In genomic region chr9:62521541-62521940, GRCm38 (mm10) we compare ENCODE assay signal across 8 mouse cellular contexts. TPM values are rescaled to one million over a fixed set of nuclear protein-coding genes. Genes with fewer than 3 reads are reported as not detected.
DNase-seq lines count a peak whose midpoint lies in the region; ATAC-seq and TF ChIP-seq lines count a peak whose summit lies in the region.

No protein-coding gene starts in this region.

- WGBS in forebrain, embryonic 16.5 days = 47% methylated on average over 9 of the region's 9 CpGs
- WGBS in hindbrain, postnatal 0 days = 45% methylated on average over 9 of the region's 9 CpGs
- 33% methylated on average over 9 of the region's 9 CpGs for WGBS in midbrain, embryonic 12.5 days

- H3K9me3 ChIP-seq in forebrain, embryonic 16.5 days (ENCODE audit: control insufficient read depth, low read length) = no peaks in the 10 kb centered on the region
- H3K9me3 ChIP-seq in hindbrain, postnatal 0 days (ENCODE audit: low read length) = no peaks in the 10 kb centered on the region
- H3K9me3 ChIP-seq in midbrain, embryonic 12.5 days = no peaks in the 10 kb centered on the region

- H3K4me1 ChIP-seq in forebrain, embryonic 16.5 days (replicated peaks; ENCODE audit: control insufficient read depth, insufficient read depth, low read length) = peaks cover 74% of the 10 kb centered on the region
- H3K4me1 ChIP-seq in hindbrain, postnatal 0 days (ENCODE audit: insufficient read depth, low read length) = peaks cover 66% of the 10 kb centered on the region
- peaks cover 83% of the 10 kb centered on the region for H3K4me1 ChIP-seq in midbrain, embryonic 12.5 days

- no peak overlapping the region for H3K4me3 ChIP-seq in forebrain, embryonic 16.5 days (replicated peaks; ENCODE audit: low read length)
- no peak overlapping the region for H3K4me3 ChIP-seq in hindbrain, postnatal 0 days (ENCODE audit: low read length)
- no peak overlapping the region for H3K4me3 ChIP-seq in midbrain, embryonic 12.5 days

- H3K9ac ChIP-seq in forebrain, embryonic 16.5 days (replicated peaks; ENCODE audit: low read depth, low read length) = 0 out of 2 replicates have a peak overlapping the region, but pooled peaks have one; percentile 6
- H3K9ac ChIP-seq in hindbrain, postnatal 0 days (replicated peaks; ENCODE audit: low read length) = no peak overlapping the region; the same call in 1 of the 2 replicates
- H3K9ac ChIP-seq in midbrain, embryonic 12.5 days (replicated peaks) = no peak overlapping the region

- no peak for TF ChIP-seq CTCF in hindbrain, postnatal 0 days (IDR thresholded peaks at IDR 0.05; ENCODE audit: low read depth)

- peak overlapping the region; percentile 21 for H3K27ac ChIP-seq in forebrain, embryonic 16.5 days (ENCODE audit: low read length)
- peak overlapping the region; percentile 70 for H3K27ac ChIP-seq in hindbrain, postnatal 0 days
- peak overlapping the region; percentile 32 for H3K27ac ChIP-seq in midbrain, embryonic 12.5 days (replicated peaks)

- no peak overlapping the region for H3K4me2 ChIP-seq in forebrain, embryonic 16.5 days (ENCODE audit: low read length)
- 0 out of 2 replicates have a peak overlapping the region, but pooled peaks have one; percentile 2 for H3K4me2 ChIP-seq in hindbrain, postnatal 0 days (ENCODE audit: low read depth, low read length)
- H3K4me2 ChIP-seq in midbrain, embryonic 12.5 days (replicated peaks) = no peak overlapping the region

- no peaks in the 10 kb centered on the region for H3K36me3 ChIP-seq in forebrain, embryonic 16.5 days (ENCODE audit: control insufficient read depth, insufficient read depth)
- H3K36me3 ChIP-seq in hindbrain, postnatal 0 days (ENCODE audit: insufficient read depth, low read length) = no peaks in the 10 kb centered on the region
- no peaks in the 10 kb centered on the region for H3K36me3 ChIP-seq in midbrain, embryonic 12.5 days

- peak; percentile 97 for DNase-seq in heart, adult 11 months
- no peak for DNase-seq in heart, postnatal 25 days (ENCODE audit: low spot score)
- DNase-seq in hindbrain, postnatal 0 days (ENCODE audit: low spot score) = no peak
- no peak for DNase-seq in spleen, adult 12 weeks (ENCODE audit: low spot score)
- no peak for DNase-seq in natural killer cell, adult 2 months (ENCODE audit: low spot score in 2 of 2)
- no peak for DNase-seq in layer of hippocampus, postnatal 25 days (ENCODE audit: extremely low spot score in 1 of 2, low spot score in 1 of 2)

- H3K27me3 ChIP-seq in forebrain, embryonic 16.5 days (replicated peaks; ENCODE audit: control insufficient read depth, insufficient read depth, low read length) = no peaks in the 10 kb centered on the region
- no peaks in the 10 kb centered on the region for H3K27me3 ChIP-seq in hindbrain, postnatal 0 days (ENCODE audit: insufficient read depth, low read length)
- H3K27me3 ChIP-seq in midbrain, embryonic 12.5 days = peaks cover 18% of the 10 kb centered on the region

- ATAC-seq in forebrain, embryonic 16.5 days = no peak
- no peak; the same call in 1 of the 2 replicates for ATAC-seq in hindbrain, postnatal 0 days
- ATAC-seq in midbrain, embryonic 12.5 days (ENCODE audit: low FRiP score, low read depth) = no peak

- intact Hi-C loops in heart, postnatal 25 days (cut with DNase I) = no loop called here

RNA-seq across cellular contexts. Expression of gene Coro2b, which starts 15.3 kb away (rescaled TPM):
- total RNA-seq in heart, postnatal 25 days (2021) = 10 to 100 TPM in 1 of 2 experiments, 1 to 10 TPM in 1; 9.5 to 15.1 TPM
- 41.7 and 44.9 TPM in 2 replicates for polyA plus RNA-seq in forebrain, embryonic 16.5 days (2015; fragmentation: Nextera tagmentation; extraction: Ambion mirVana)
- total RNA-seq in hindbrain, postnatal 0 days (2014; rRNA removed) = 42.6 and 47.2 TPM in 2 replicates
- polyA plus RNA-seq in hindbrain, postnatal 0 days (2015; fragmentation: Nextera tagmentation; extraction: Ambion mirVana) = 24.7 and 25.0 TPM in 2 replicates
- polyA plus RNA-seq in midbrain, embryonic 12.5 days (2016; fragmentation: Nextera tagmentation; extraction: Ambion mirVana) = 28.9 and 34.0 TPM in 2 replicates
- 100 to 1,000 TPM; 220 to 233 TPM for total RNA-seq in layer of hippocampus, postnatal 25 days (2021)
